11 mouse cellular contexts compared by ENCODE assay signal in the genomic region with DNA sequence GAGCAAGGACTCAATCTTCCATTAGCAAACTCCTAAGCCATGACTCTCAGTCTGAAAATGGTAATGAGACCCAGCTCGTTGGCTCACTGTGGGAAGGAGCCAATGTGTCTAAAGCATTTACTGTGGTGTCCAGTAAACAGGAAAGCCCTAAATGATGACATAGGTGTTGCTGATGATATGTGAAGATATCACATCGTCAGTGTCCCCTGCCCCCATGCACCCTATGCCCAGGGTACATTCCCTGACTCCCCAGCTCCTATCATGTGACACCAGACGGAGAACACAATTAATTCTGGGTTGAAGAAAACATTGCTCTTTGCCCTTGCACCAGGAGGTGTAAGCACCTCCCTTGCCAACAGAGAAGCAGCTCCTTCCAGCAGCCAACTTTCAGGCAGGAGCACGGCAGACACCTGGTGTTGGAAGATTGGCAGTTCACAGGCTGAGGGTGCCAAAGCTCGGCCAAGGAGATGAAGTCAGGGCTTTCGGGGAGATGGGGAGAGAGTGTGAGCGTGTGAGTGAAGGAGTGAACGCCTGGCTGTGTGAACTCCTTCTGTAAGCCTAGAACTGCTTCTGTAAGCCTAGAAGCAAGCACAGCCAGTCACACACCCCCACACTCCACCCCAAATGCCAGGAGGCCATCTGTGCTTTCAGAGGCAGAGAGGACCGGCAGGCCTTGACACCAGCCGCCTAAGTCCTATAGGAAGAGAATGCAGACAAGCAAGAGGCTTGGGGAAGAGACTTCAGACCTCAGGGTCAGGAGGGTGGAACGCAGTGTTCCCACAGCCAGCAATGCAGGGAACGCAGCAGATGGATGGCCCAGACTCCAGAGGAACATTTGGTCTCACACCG. TPM values are rescaled to one million over a fixed set of nuclear protein-coding genes. Genes with fewer than 3 reads are reported as not detected.
DNase-seq lines count a peak whose midpoint lies in the region; ATAC-seq and TF ChIP-seq lines count a peak whose summit lies in the region.
"Had no signal": no experiment of that assay in that cellular context is flagged by ENCODE, and none has a peak within 500 bp of the region (broad histone marks: within the 10 kb centered on the region; RNA-seq: fewer than 3 reads in every experiment).

No protein-coding gene starts in this region.

- H3K4me2 ChIP-seq in forebrain, postnatal 0 days (ENCODE audit: low read depth), result no peak overlapping the region
- no peak overlapping the region for H3K4me2 ChIP-seq in forebrain, embryonic 13.5 days
- no peak overlapping the region for H3K4me2 ChIP-seq in midbrain, postnatal 0 days (ENCODE audit: low read depth, low read length, poor library complexity, severe bottlenecking)
- no peak overlapping the region for H3K4me2 ChIP-seq in midbrain, embryonic 13.5 days (replicated peaks)
- H3K4me2 ChIP-seq in hindbrain, embryonic 12.5 days (replicated peaks), result no peak overlapping the region
- H3K4me2 ChIP-seq in midbrain, embryonic 15.5 days, result no peak overlapping the region
- H3K4me2 ChIP-seq: embryonic facial prominence, embryonic 15.5 days had no signal

- TF ChIP-seq CTCF in forebrain, postnatal 0 days (IDR thresholded peaks at IDR 0.05; ENCODE audit: low read depth), result no peak
- TF ChIP-seq CTCF in midbrain, postnatal 0 days (IDR thresholded peaks at IDR 0.05), result no peak
- no peak for TF ChIP-seq CTCF in testis, adult 2 months (IDR thresholded peaks at IDR 0.05; ENCODE audit: control insufficient read depth, insufficient read depth, insufficient replicate concordance, low read depth, low read length)

- H3K27ac ChIP-seq in forebrain, postnatal 0 days (ENCODE audit: low read depth, low read length), result peak overlapping the region; percentile 29; the same call in 1 of the 2 replicates
- no peak overlapping the region for H3K27ac ChIP-seq in forebrain, embryonic 13.5 days
- no peak overlapping the region for H3K27ac ChIP-seq in midbrain, postnatal 0 days (ENCODE audit: low read depth, low read length)
- H3K27ac ChIP-seq in midbrain, embryonic 13.5 days, result no peak overlapping the region
- peak overlapping the region; percentile 60 for H3K27ac ChIP-seq in testis, adult 2 months (ENCODE audit: control insufficient read depth, insufficient read depth, low read depth, low read length)
- no peak overlapping the region for H3K27ac ChIP-seq in hindbrain, embryonic 12.5 days
- H3K27ac ChIP-seq in midbrain, embryonic 15.5 days, result no peak overlapping the region
- H3K27ac ChIP-seq: embryonic facial prominence, embryonic 15.5 days had no signal

- no peak overlapping the region for H3K9ac ChIP-seq in forebrain, postnatal 0 days
- H3K9ac ChIP-seq in forebrain, embryonic 13.5 days, result no peak overlapping the region
- no peak overlapping the region for H3K9ac ChIP-seq in midbrain, postnatal 0 days (replicated peaks; ENCODE audit: low read length, poor library complexity, severe bottlenecking)
- H3K9ac ChIP-seq in midbrain, embryonic 13.5 days (replicated peaks), result no peak overlapping the region
- no peak overlapping the region for H3K9ac ChIP-seq in hindbrain, embryonic 12.5 days
- no peak overlapping the region for H3K9ac ChIP-seq in midbrain, embryonic 15.5 days
- H3K9ac ChIP-seq: embryonic facial prominence, embryonic 15.5 days had no signal

- TF ChIP-seq POLR2A in testis, adult 2 months (IDR thresholded peaks at IDR 0.05; ENCODE audit: control insufficient read depth, low read depth, low read length), result no peak

- H3K4me1 ChIP-seq in forebrain, postnatal 0 days (ENCODE audit: insufficient read depth), result peaks cover 16% of the 10 kb centered on the region; the same call in 1 of the 2 replicates
- peaks cover 30% of the 10 kb centered on the region for H3K4me1 ChIP-seq in forebrain, embryonic 13.5 days
- no peaks in the 10 kb centered on the region for H3K4me1 ChIP-seq in midbrain, postnatal 0 days (ENCODE audit: insufficient read depth, low read length)
- no peaks in the 10 kb centered on the region for H3K4me1 ChIP-seq in midbrain, embryonic 13.5 days (replicated peaks)
- no peaks in the 10 kb centered on the region for H3K4me1 ChIP-seq in testis, adult 2 months (ENCODE audit: control insufficient read depth, insufficient read depth, low read length)
- peaks cover 5% of the 10 kb centered on the region for H3K4me1 ChIP-seq in hindbrain, embryonic 12.5 days
- peaks cover 9% of the 10 kb centered on the region; the same call in 1 of the 2 replicates for H3K4me1 ChIP-seq in midbrain, embryonic 15.5 days

- H3K9me3 ChIP-seq in forebrain, postnatal 0 days (ENCODE audit: low read length), result no peaks in the 10 kb centered on the region
- no peaks in the 10 kb centered on the region for H3K9me3 ChIP-seq in forebrain, embryonic 13.5 days (replicated peaks)
- no peaks in the 10 kb centered on the region for H3K9me3 ChIP-seq in midbrain, postnatal 0 days (ENCODE audit: low read length)
- H3K9me3 ChIP-seq in midbrain, embryonic 13.5 days, result no peaks in the 10 kb centered on the region
- H3K9me3 ChIP-seq in hindbrain, embryonic 12.5 days (replicated peaks), result no peaks in the 10 kb centered on the region
- no peaks in the 10 kb centered on the region for H3K9me3 ChIP-seq in midbrain, embryonic 15.5 days
- H3K9me3 ChIP-seq: embryonic facial prominence, embryonic 15.5 days had no signal

- no peak overlapping the region for H3K4me3 ChIP-seq in forebrain, postnatal 0 days (ENCODE audit: low read depth, low read length)
- no peak overlapping the region for H3K4me3 ChIP-seq in forebrain, embryonic 13.5 days
- H3K4me3 ChIP-seq in midbrain, postnatal 0 days (ENCODE audit: low read depth, low read length), result no peak overlapping the region
- H3K4me3 ChIP-seq in midbrain, embryonic 13.5 days (replicated peaks), result no peak overlapping the region
- H3K4me3 ChIP-seq in testis, adult 2 months (ENCODE audit: control insufficient read depth, low read depth, low read length), result no peak overlapping the region
- H3K4me3 ChIP-seq in hindbrain, embryonic 12.5 days, result no peak overlapping the region
- H3K4me3 ChIP-seq in midbrain, embryonic 15.5 days, result no peak overlapping the region
- H3K4me3 ChIP-seq: embryonic facial prominence, embryonic 15.5 days had no signal

- no peaks in the 10 kb centered on the region for H3K36me3 ChIP-seq in forebrain, postnatal 0 days (ENCODE audit: insufficient read depth)
- no peaks in the 10 kb centered on the region for H3K36me3 ChIP-seq in forebrain, embryonic 13.5 days (ENCODE audit: poor library complexity, severe bottlenecking)
- no peaks in the 10 kb centered on the region for H3K36me3 ChIP-seq in midbrain, postnatal 0 days (ENCODE audit: insufficient read depth, low read length)
- H3K36me3 ChIP-seq in midbrain, embryonic 13.5 days, result no peaks in the 10 kb centered on the region
- no peaks in the 10 kb centered on the region for H3K36me3 ChIP-seq in testis, adult 2 months (ENCODE audit: control insufficient read depth, insufficient read depth, low read length)
- no peaks in the 10 kb centered on the region for H3K36me3 ChIP-seq in hindbrain, embryonic 12.5 days
- no peaks in the 10 kb centered on the region for H3K36me3 ChIP-seq in midbrain, embryonic 15.5 days (replicated peaks)
- H3K36me3 ChIP-seq: embryonic facial prominence, embryonic 15.5 days had no signal

- ATAC-seq in forebrain, postnatal 0 days, result peak; percentile 45; the same call in 1 of the 2 replicates
- no peak for ATAC-seq in forebrain, embryonic 13.5 days
- no peak for ATAC-seq in midbrain, postnatal 0 days (ENCODE audit: low FRiP score)
- no peak for ATAC-seq in midbrain, embryonic 13.5 days
- no peak for ATAC-seq in hindbrain, embryonic 12.5 days (ENCODE audit: low FRiP score)
- ATAC-seq in midbrain, embryonic 15.5 days (replicated peaks), result no peak

- WGBS in forebrain, postnatal 0 days, result 51% methylated on average over 13 of the region's 13 CpGs
- WGBS in forebrain, embryonic 13.5 days, result 79% methylated on average over 13 of the region's 13 CpGs
- 79% methylated on average over 13 of the region's 13 CpGs for WGBS in midbrain, postnatal 0 days
- 83% methylated on average over 13 of the region's 13 CpGs for WGBS in midbrain, embryonic 13.5 days
- WGBS in hindbrain, embryonic 12.5 days, result 74% methylated on average over 13 of the region's 13 CpGs
- 81% methylated on average over 13 of the region's 13 CpGs for WGBS in midbrain, embryonic 15.5 days

- peak; percentile 27 for DNase-seq in forebrain, postnatal 0 days
- peak; percentile 43 for DNase-seq in midbrain, postnatal 0 days (ENCODE audit: low spot score)
- DNase-seq in kidney, postnatal 25 days, result peak; percentile 47 to 81
- DNase-seq: B cell, adult 2 months had no signal

- H3K27me3 ChIP-seq in forebrain, postnatal 0 days (ENCODE audit: insufficient read depth, low read length), result no peaks in the 10 kb centered on the region
- no peaks in the 10 kb centered on the region for H3K27me3 ChIP-seq in forebrain, embryonic 13.5 days
- H3K27me3 ChIP-seq in midbrain, postnatal 0 days (ENCODE audit: insufficient read depth, low read length), result no peaks in the 10 kb centered on the region
- no peaks in the 10 kb centered on the region for H3K27me3 ChIP-seq in midbrain, embryonic 13.5 days
- no peaks in the 10 kb centered on the region for H3K27me3 ChIP-seq in testis, adult 2 months (ENCODE audit: control insufficient read depth, insufficient read depth, low read length)
- H3K27me3 ChIP-seq in hindbrain, embryonic 12.5 days, result no peaks in the 10 kb centered on the region
- no peaks in the 10 kb centered on the region for H3K27me3 ChIP-seq in midbrain, embryonic 15.5 days (replicated peaks)
- H3K27me3 ChIP-seq: embryonic facial prominence, embryonic 15.5 days had no signal

RNA-seq across cellular contexts. Expression of a gene that starts 13.9 kb away (rescaled TPM):
- total RNA-seq in forebrain, postnatal 0 days (2014; rRNA removed), result 0.08 and 0.29 TPM in 2 replicates
- polyA plus RNA-seq in forebrain, postnatal 0 days (2015; fragmentation: Nextera tagmentation; extraction: Ambion mirVana), result 0.19 and 0.28 TPM in 2 replicates
- not detected in 2 replicates for polyA plus RNA-seq in forebrain, embryonic 13.5 days (2015; fragmentation: Nextera tagmentation; extraction: Ambion mirVana)
- 0.11 and 0.19 TPM in 2 replicates for total RNA-seq in midbrain, postnatal 0 days (2014; rRNA removed)
- not detected in 2 replicates for polyA plus RNA-seq in midbrain, postnatal 0 days (2015; fragmentation: Nextera tagmentation; extraction: Ambion mirVana)
- not detected in 2 replicates for polyA plus RNA-seq in midbrain, embryonic 13.5 days (2015; fragmentation: Nextera tagmentation; extraction: Ambion mirVana)
- 0.11 TPM in 1 of 2 replicates, not detected in the other for polyA plus RNA-seq in testis, adult 2 months (2012; rRNA removed)
- 7.8 and 36.7 TPM in 2 replicates for polyA plus RNA-seq in hindbrain, embryonic 12.5 days (2016; fragmentation: Nextera tagmentation; extraction: Ambion mirVana)
- 0.10 TPM in 1 of 2 replicates, not detected in the other for polyA plus RNA-seq in midbrain, embryonic 15.5 days (2015; fragmentation: Nextera tagmentation; extraction: Ambion mirVana)
- polyA plus RNA-seq: intestine, embryonic 14.5 days had no signal

RNA-seq across cellular contexts. Expression of a gene that starts 40.6 kb away (rescaled TPM):
- total RNA-seq in forebrain, postnatal 0 days (2014; rRNA removed), result 38.4 and 41.5 TPM in 2 replicates
- polyA plus RNA-seq in forebrain, postnatal 0 days (2015; fragmentation: Nextera tagmentation; extraction: Ambion mirVana), result 29.3 and 37.5 TPM in 2 replicates
- polyA plus RNA-seq in forebrain, embryonic 13.5 days (2015; fragmentation: Nextera tagmentation; extraction: Ambion mirVana), result 3.3 and 4.6 TPM in 2 replicates
- total RNA-seq in midbrain, postnatal 0 days (2014; rRNA removed), result 45.1 and 54.2 TPM in 2 replicates
- 32.5 and 35.6 TPM in 2 replicates for polyA plus RNA-seq in midbrain, postnatal 0 days (2015; fragmentation: Nextera tagmentation; extraction: Ambion mirVana)
- polyA plus RNA-seq in midbrain, embryonic 13.5 days (2015; fragmentation: Nextera tagmentation; extraction: Ambion mirVana), result 4.6 TPM in 2 replicates
- polyA plus RNA-seq in testis, adult 2 months (2012; rRNA removed), result 19.4 and 28.0 TPM in 2 replicates
- 2.3 and 2.4 TPM in 2 replicates for polyA plus RNA-seq in hindbrain, embryonic 12.5 days (2016; fragmentation: Nextera tagmentation; extraction: Ambion mirVana)
- 16.2 and 19.2 TPM in 2 replicates for polyA plus RNA-seq in midbrain, embryonic 15.5 days (2015; fragmentation: Nextera tagmentation; extraction: Ambion mirVana)

RNA-seq across cellular contexts. Expression of a gene that starts 56.9 kb away (rescaled TPM):
- 26.9 and 31.9 TPM in 2 replicates for total RNA-seq in forebrain, postnatal 0 days (2014; rRNA removed)
- polyA plus RNA-seq in forebrain, postnatal 0 days (2015; fragmentation: Nextera tagmentation; extraction: Ambion mirVana), result 12.7 and 17.5 TPM in 2 replicates
- polyA plus RNA-seq in forebrain, embryonic 13.5 days (2015; fragmentation: Nextera tagmentation; extraction: Ambion mirVana), result 3.5 and 3.7 TPM in 2 replicates
- 42.0 and 43.3 TPM in 2 replicates for total RNA-seq in midbrain, postnatal 0 days (2014; rRNA removed)
- 28.7 and 29.1 TPM in 2 replicates for polyA plus RNA-seq in midbrain, postnatal 0 days (2015; fragmentation: Nextera tagmentation; extraction: Ambion mirVana)
- 6.5 and 7.0 TPM in 2 replicates for polyA plus RNA-seq in midbrain, embryonic 13.5 days (2015; fragmentation: Nextera tagmentation; extraction: Ambion mirVana)
- polyA plus RNA-seq in testis, adult 2 months (2012; rRNA removed), result 5.1 and 5.7 TPM in 2 replicates
- 6.3 and 7.8 TPM in 2 replicates for polyA plus RNA-seq in hindbrain, embryonic 12.5 days (2016; fragmentation: Nextera tagmentation; extraction: Ambion mirVana)
- 18.9 and 20.4 TPM in 2 replicates for polyA plus RNA-seq in midbrain, embryonic 15.5 days (2015; fragmentation: Nextera tagmentation; extraction: Ambion mirVana)

Comparison
In these comparisons a context has a peak if more than half of its experiments do, and no peak if none do; other contexts are left out.
1. H3K27ac ChIP-seq: peak in forebrain, postnatal 0 days (single experiment) and testis, adult 2 months (single experiment); none in forebrain, embryonic 13.5 days (single experiment), midbrain, postnatal 0 days (single experiment), midbrain, embryonic 13.5 days (single experiment), hindbrain, embryonic 12.5 days (single experiment) and midbrain, embryonic 15.5 days (single experiment).
2. Peak in every context shown above with its lines, with median percentiles within 50 percentile points of each other: DNase-seq.